Mouse (Mus musculus): ENCODE data around the gene Zfp109. TPM values are rescaled to one million over a fixed set of nuclear protein-coding genes. Genes with fewer than 3 reads are reported as not detected.

Gene Zfp109
- polyA plus RNA-seq, 1 experiment from 2014 or later = 5.5 TPM

DNA sequence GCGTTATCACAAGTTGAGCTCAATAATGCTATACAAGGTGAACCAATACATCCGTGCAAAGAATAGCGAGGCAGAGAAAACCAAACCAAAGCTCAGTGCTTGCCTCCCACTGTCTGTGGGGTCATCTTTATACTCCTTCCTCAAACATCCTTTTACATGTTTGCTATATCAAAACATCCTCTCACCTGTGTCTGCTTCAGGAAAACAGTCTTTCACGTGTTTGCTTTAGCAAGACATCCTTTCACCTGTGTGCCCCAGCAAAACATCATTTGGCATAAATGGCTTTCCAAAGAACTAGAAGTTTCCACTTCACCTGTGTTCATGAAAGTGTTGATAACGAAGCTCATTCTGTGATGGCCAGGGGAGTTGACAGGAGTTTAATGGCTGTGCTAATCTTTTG is 26.0 kb downstream of the Zfp109 start, which contains the start of gene Zfp111:
Gene Zfp111, minus strand, starts transcription at position 101 of the 400 bp plus-strand sequence.
- no peak for ATAC-seq
- 84% methylated on average over 5 of the region's 5 CpGs for WGBS
- Histone ChIP-seq H3K4me1 (ENCODE audit: control insufficient read depth, insufficient read depth, low read length) (peaks cover 10% of the 10 kb centered on the region), H3K27me3 (ENCODE audit: control insufficient read depth, insufficient read depth, low read depth, low read length) (no peaks in the 10 kb centered on the region), H3K36me3 (ENCODE audit: control insufficient read depth, insufficient read depth, low read length) (no peaks in the 10 kb centered on the region), H3K4me3 (ENCODE audit: low read depth, low read length) (no peak within 1 kb of the TSS), H3K27ac (ENCODE audit: low read length) (no peak within 1 kb of the TSS), H3K9me3 (replicated peaks; ENCODE audit: control insufficient read depth, low read length, poor library complexity, severe bottlenecking) (no peaks in the 10 kb centered on the region), H3K4me2 (ENCODE audit: low read length) (no peak within 1 kb of the TSS), H3K9ac (ENCODE audit: low read depth, low read length) (no peak within 1 kb of the TSS)

DNA sequence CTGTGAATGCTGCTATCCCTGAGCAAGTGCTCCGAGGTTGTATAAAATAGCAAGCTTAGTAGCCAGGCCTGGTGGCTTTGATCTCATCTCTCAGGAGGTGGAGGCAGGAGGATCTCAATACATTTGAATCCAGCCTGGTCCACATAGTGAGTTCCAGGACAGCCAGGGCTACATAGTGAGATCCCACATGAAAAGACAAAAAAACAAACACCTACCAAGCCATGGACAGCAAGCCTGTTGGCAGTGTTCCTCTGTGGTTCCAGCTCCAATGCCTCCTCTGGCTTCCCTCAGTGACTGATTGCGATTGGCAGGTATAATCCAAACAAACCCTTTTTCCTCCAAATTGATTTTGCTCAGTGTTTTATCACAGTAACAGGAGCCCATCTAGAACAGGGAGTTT is 27.1 kb downstream of the Zfp109 start:
- H3K27ac ChIP-seq (ENCODE audit: low read length) = no peak overlapping the region
- H3K9me3 ChIP-seq (replicated peaks; ENCODE audit: control insufficient read depth, low read length, poor library complexity, severe bottlenecking) = no peaks in the 10 kb centered on the region
- H3K4me1 ChIP-seq (ENCODE audit: control insufficient read depth, insufficient read depth, low read length) = peaks cover 10% of the 10 kb centered on the region
- H3K36me3 ChIP-seq (ENCODE audit: control insufficient read depth, insufficient read depth, low read length) = no peaks in the 10 kb centered on the region
- H3K27me3 ChIP-seq (ENCODE audit: control insufficient read depth, insufficient read depth, low read depth, low read length) = no peaks in the 10 kb centered on the region
- ATAC-seq = no peak
- no peak overlapping the region for H3K4me2 ChIP-seq (ENCODE audit: low read length)
- H3K9ac ChIP-seq (ENCODE audit: low read depth, low read length) = no peak overlapping the region
- no peak overlapping the region for H3K4me3 ChIP-seq (ENCODE audit: low read depth, low read length)
- 89% methylated on average over 2 of the region's 2 CpGs for WGBS

DNA sequence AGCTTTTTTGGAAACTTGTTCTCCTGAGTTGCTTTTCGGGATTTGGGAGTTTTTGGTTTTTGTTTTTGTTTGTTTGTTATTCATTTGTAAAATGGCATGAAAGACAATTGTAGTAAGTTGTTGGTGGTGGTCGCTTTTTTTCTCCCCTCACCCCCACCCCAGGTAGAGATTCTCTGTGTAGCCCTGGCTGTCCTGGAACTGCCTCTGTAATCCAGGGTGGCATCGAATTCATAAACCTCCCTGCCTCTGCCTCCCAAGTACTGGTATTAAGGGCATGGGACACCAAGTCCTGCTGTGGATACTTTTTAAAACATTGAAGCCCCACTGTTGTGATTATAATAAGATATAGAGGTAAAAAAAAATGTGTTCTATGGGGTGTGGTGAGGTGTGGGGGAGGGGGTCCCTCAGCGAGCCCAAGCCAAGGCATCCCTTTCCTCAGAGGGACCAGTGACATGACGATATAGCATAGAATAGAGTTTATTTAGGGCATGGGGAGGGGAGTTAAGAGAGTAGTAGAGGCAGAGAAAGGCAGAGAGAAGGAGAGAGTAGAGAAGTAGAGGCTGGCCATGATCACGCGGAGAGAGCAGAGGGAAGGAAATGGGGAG is 29.0 kb downstream of the Zfp109 start:
- no peaks in the 10 kb centered on the region for H3K9me3 ChIP-seq (replicated peaks; ENCODE audit: control insufficient read depth, low read length, poor library complexity, severe bottlenecking)
- ATAC-seq = peak; percentile 79
- H3K27ac ChIP-seq (ENCODE audit: low read length) = no peak overlapping the region
- peak overlapping the region; percentile 64 for H3K4me3 ChIP-seq (ENCODE audit: low read depth, low read length)
- H3K27me3 ChIP-seq (ENCODE audit: control insufficient read depth, insufficient read depth, low read depth, low read length) = no peaks in the 10 kb centered on the region
- no peaks in the 10 kb centered on the region for H3K36me3 ChIP-seq (ENCODE audit: control insufficient read depth, insufficient read depth, low read length)
- H3K9ac ChIP-seq (ENCODE audit: low read depth, low read length) = no peak overlapping the region; the same call in 1 of the 2 replicates
- WGBS = 60% methylated on average over 7 of the region's 7 CpGs
- peak overlapping the region; percentile 69 for H3K4me2 ChIP-seq (ENCODE audit: low read length)
- H3K4me1 ChIP-seq (ENCODE audit: control insufficient read depth, insufficient read depth, low read length) = peaks cover 10% of the 10 kb centered on the region

DNA sequence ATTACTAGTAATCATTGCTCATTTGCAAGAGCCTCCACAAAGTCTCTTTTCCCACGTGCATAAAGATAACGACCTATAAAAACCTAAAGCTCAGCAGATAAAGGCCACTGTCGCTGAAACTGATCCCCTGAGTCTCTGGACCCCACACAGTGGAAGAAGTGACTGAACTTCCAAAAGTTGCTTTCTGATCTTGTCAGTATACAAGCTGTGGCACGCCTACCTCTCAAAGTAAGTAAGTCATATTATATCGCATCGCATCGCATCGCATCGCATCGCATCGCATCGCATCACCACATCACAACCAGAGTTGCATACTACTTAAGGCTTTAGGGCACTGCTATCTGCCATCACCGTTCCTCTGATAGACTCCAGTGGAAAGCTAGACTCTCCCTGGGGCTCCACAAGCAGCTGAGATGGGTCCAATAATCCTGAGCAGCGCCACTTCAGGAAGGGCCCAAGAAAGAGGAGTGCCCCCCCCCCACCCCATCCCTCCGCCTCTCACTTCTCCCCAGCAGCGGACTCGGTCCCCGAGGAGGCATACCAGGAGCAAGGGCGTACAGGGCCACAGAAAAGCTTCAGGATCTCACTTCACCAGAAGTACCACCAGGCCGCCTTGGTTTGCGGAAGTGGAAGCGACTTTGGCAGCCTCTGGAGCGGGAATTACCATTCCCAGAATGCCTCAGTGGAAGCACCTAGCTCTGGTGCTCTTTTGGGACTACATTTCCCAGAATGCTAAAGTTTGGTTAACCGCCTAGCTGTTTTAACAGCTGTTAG is 29.7 kb downstream of the Zfp109 start:
- Histone ChIP-seq H3K36me3 (ENCODE audit: control insufficient read depth, insufficient read depth, low read length) (0 out of 2 replicates have a peak, but pooled peaks cover 1% of the 10 kb centered on the region), H3K27me3 (ENCODE audit: control insufficient read depth, insufficient read depth, low read depth, low read length) (no peaks in the 10 kb centered on the region), H3K9me3 (replicated peaks; ENCODE audit: control insufficient read depth, low read length, poor library complexity, severe bottlenecking) (no peaks in the 10 kb centered on the region), H3K4me2 (ENCODE audit: low read length) (peak overlapping the region; percentile 69), H3K9ac (ENCODE audit: low read depth, low read length) (peak overlapping the region; percentile 82), H3K4me3 (ENCODE audit: low read depth, low read length) (peak overlapping the region; percentile 64), H3K4me1 (ENCODE audit: control insufficient read depth, insufficient read depth, low read length) (peaks cover 10% of the 10 kb centered on the region), H3K27ac (ENCODE audit: low read length) (peak overlapping the region; percentile 69)
- 13% methylated on average over 24 of the region's 24 CpGs for WGBS
- peak; percentile 92 for ATAC-seq

DNA sequence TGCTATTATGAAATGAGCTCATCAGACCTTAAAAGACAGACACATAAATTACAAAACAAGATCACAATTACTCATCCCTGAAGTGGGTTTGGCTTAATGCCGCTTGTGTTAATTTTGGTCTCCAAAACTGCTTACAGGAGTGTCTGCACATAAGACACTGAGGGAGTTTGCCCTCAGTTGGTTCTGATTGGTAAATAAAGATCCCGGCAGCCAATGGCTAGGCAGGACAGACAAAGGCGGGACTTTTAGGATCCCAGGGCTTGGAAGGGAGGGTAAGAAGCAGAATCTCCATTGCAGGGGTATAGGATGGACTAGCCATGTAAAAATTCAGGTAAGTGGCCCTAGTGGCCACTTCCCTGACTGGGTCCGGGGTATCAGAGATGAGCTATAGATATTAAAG is 40.4 kb downstream of the Zfp109 start:
- Histone ChIP-seq H3K27me3 (ENCODE audit: control insufficient read depth, insufficient read depth, low read depth, low read length) (no peaks in the 10 kb centered on the region), H3K9me3 (replicated peaks; ENCODE audit: control insufficient read depth, low read length, poor library complexity, severe bottlenecking) (no peaks in the 10 kb centered on the region), H3K9ac (ENCODE audit: low read depth, low read length) (no peak overlapping the region), H3K4me3 (ENCODE audit: low read depth, low read length) (no peak overlapping the region), H3K27ac (ENCODE audit: low read length) (no peak overlapping the region), H3K4me2 (ENCODE audit: low read length) (no peak overlapping the region), H3K4me1 (ENCODE audit: control insufficient read depth, insufficient read depth, low read length) (no peaks in the 10 kb centered on the region), H3K36me3 (ENCODE audit: control insufficient read depth, insufficient read depth, low read length) (peaks cover 41% of the 10 kb centered on the region)
- no peak for ATAC-seq
- WGBS = 97% methylated on average over 4 of the region's 4 CpGs

DNA sequence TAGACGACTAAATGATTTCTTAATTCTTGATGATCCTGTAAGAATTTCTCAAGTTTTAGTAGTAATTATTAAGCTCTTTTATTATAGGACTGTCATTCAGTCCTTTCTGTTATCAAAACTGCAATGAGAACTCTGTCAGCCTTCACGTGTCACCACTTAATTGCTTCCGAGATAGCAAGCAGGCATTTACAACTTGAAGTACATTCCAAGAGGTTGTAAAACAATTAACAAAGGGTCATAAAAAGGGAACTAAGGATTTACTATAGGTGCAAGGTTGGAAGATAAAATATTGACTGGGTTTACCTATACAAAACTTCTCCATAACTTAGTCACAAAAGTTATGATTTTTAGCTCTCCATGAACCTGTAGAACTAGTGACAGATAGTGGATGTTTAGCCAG is 44.2 kb downstream of the Zfp109 start:
- Histone ChIP-seq H3K4me2 (ENCODE audit: low read length) (no peak overlapping the region), H3K27ac (ENCODE audit: low read length) (no peak overlapping the region)
- WGBS = 94% methylated on average over 3 of the region's 3 CpGs

DNA sequence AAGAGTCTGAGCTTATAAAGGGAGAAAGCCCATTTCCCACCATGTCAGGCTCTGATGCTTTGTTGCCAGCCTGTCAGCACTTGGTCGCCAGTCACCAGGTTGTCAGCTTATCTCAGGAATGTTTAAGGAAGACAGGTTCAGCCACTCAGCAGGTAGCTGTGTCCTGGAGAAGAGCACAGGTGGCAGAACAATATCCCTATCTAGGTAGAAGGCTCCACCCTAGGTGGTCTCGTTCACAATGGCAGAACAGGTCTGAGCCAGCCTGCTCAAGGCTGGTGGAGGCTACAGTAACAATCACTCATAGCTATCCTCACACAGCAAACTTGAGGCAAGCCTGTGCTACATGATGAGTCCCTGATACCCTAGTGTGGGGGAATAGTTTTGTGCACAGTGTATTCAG is 46.0 kb downstream of the Zfp109 start:
- H3K36me3 ChIP-seq (ENCODE audit: control insufficient read depth, insufficient read depth, low read length) = peaks cover 7% of the 10 kb centered on the region
- 79% methylated on average over 2 of the region's 2 CpGs for WGBS
- no peak for ATAC-seq
- no peak overlapping the region for H3K9ac ChIP-seq (ENCODE audit: low read depth, low read length)
- H3K4me3 ChIP-seq (ENCODE audit: low read depth, low read length) = no peak overlapping the region
- no peaks in the 10 kb centered on the region for H3K9me3 ChIP-seq (replicated peaks; ENCODE audit: control insufficient read depth, low read length, poor library complexity, severe bottlenecking)
- H3K27me3 ChIP-seq (ENCODE audit: control insufficient read depth, insufficient read depth, low read depth, low read length) = no peaks in the 10 kb centered on the region
- no peak overlapping the region for H3K27ac ChIP-seq (ENCODE audit: low read length)
- H3K4me2 ChIP-seq (ENCODE audit: low read length) = no peak overlapping the region
- no peaks in the 10 kb centered on the region for H3K4me1 ChIP-seq (ENCODE audit: control insufficient read depth, insufficient read depth, low read length)

More for the DNA sequence above, 44.2 kb downstream of the Zfp109 start:
- H3K9me3 ChIP-seq (replicated peaks; ENCODE audit: control insufficient read depth, low read length, poor library complexity, severe bottlenecking) = no peaks in the 10 kb centered on the region
- H3K4me1 ChIP-seq (ENCODE audit: control insufficient read depth, insufficient read depth, low read length) = no peaks in the 10 kb centered on the region
- H3K36me3 ChIP-seq (ENCODE audit: control insufficient read depth, insufficient read depth, low read length) = peaks cover 17% of the 10 kb centered on the region
- no peaks in the 10 kb centered on the region for H3K27me3 ChIP-seq (ENCODE audit: control insufficient read depth, insufficient read depth, low read depth, low read length)
- H3K4me3 ChIP-seq (ENCODE audit: low read depth, low read length) = no peak overlapping the region
- ATAC-seq = no peak
- H3K9ac ChIP-seq (ENCODE audit: low read depth, low read length) = no peak overlapping the region

DNA sequence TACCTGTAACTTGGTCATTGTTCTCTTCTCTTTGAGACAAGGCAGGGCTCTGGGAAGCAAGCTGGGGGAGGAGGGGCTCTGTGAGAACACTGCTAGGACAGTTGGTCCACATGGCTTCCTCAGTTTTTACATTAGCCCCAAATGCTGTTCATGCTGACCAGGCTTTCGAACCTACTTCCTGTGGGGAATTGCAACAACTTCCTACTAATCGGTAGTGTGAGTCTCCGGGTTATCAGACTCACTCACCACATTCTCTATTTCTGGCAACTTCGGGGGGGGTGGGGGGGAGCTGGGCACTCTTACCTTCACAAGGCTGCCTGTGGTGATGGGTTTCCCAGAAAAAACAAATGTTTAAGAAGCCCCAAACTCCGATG is 47.8 kb downstream of the Zfp109 start:
- Histone ChIP-seq H3K27ac (ENCODE audit: low read length) (no peak overlapping the region), H3K9me3 (replicated peaks; ENCODE audit: control insufficient read depth, low read length, poor library complexity, severe bottlenecking) (no peaks in the 10 kb centered on the region), H3K36me3 (ENCODE audit: control insufficient read depth, insufficient read depth, low read length) (peaks cover 7% of the 10 kb centered on the region), H3K9ac (ENCODE audit: low read depth, low read length) (no peak overlapping the region), H3K4me2 (ENCODE audit: low read length) (no peak overlapping the region), H3K4me1 (ENCODE audit: control insufficient read depth, insufficient read depth, low read length) (no peaks in the 10 kb centered on the region), H3K27me3 (ENCODE audit: control insufficient read depth, insufficient read depth, low read depth, low read length) (no peaks in the 10 kb centered on the region), H3K4me3 (ENCODE audit: low read depth, low read length) (no peak overlapping the region)
- 89% methylated on average over 5 of the region's 5 CpGs for WGBS
- ATAC-seq = no peak

DNA sequence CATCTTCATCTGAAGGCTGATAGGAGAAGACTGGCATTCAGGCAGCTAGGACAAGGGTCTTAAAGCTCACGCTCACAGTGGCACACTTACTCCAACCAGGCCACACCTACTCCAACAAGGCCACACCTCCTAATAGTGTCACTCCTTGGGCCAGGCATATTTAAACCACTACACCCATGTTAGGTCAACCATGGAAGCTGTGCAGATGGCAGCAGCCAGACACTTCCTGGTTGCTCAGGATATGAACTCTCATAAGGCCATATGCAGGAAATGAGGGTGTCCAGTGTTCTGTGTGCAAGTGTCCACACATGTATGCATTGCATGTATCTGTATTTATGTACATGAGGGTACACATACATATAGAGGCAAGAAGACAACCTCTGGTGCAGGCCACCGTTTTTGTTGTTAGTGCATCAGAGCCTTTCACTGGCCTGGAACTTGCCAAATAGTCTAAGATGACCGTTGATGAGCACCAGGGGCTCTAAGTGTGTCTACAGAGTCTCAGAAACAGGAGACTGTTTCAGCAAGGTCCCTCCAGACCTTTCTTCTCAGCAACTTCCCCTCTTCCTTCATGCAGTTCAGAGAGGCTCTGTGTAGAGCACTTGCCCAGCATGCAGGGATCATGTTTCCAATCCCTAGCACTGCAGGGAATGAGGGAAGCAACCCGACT is 48.3 kb downstream of the Zfp109 start:
- 60% methylated on average over 4 of the region's 4 CpGs for WGBS
- no peak for ATAC-seq
- no peak overlapping the region for H3K27ac ChIP-seq (ENCODE audit: low read length)

More for the DNA sequence above, 48.3 kb downstream of the Zfp109 start:
- Histone ChIP-seq H3K4me3 (ENCODE audit: low read depth, low read length) (no peak overlapping the region), H3K9me3 (replicated peaks; ENCODE audit: control insufficient read depth, low read length, poor library complexity, severe bottlenecking) (no peaks in the 10 kb centered on the region), H3K4me1 (ENCODE audit: control insufficient read depth, insufficient read depth, low read length) (no peaks in the 10 kb centered on the region), H3K4me2 (ENCODE audit: low read length) (no peak overlapping the region), H3K36me3 (ENCODE audit: control insufficient read depth, insufficient read depth, low read length) (peaks cover 7% of the 10 kb centered on the region), H3K9ac (ENCODE audit: low read depth, low read length) (no peak overlapping the region), H3K27me3 (ENCODE audit: control insufficient read depth, insufficient read depth, low read depth, low read length) (no peaks in the 10 kb centered on the region)
